Mouse (Mus musculus) lung, postnatal 0 days (tissue): ENCODE measurements at regions not wholly inside any gene's neighbourhood (a gene's known extent, or its start where the extent isn't known, plus 50 kb on each side); places are given as distances from the start of the nearest gene placed in this dataset.
"Not testable (repeated sequence)": the region's sequence is repeated elsewhere in the genome, so short reads cannot be mapped to it uniquely, and the experiment has no call there.

Experiments used
- ATAC-seq: fragments of 200-750 bp; cut with Nextera tagmentation; 2 replicates; pipeline ENCODE4 v1.8.0; 2017; ENCODE audit warnings: moderate library complexity
- DNase-seq: peaks from one replicate; pipeline ENCODE4 v3.0.0-alpha.2; 2016; ENCODE audit warnings: low spot score
- H3K27ac ChIP-seq: fragments of 300-500 bp; sonication (generic); 2 replicates; pipeline ENCODE4 v1.5.1; 2014; ENCODE audit warnings: antibody characterized with exemption, mild to moderate bottlenecking, low read length, mixed read lengths
- H3K27me3 ChIP-seq: fragments of 300-500 bp; sonication (generic); replicated peaks from 2 replicates; pipeline ENCODE4 v1.6.1; 2014; ENCODE audit warnings: low read length, mixed read lengths; ENCODE audit not compliant: insufficient read depth
- H3K36me3 ChIP-seq: fragments of 300-500 bp; sonication (generic); 2 replicates; pipeline ENCODE4 v1.6.1; 2014; ENCODE audit warnings: low read length, mixed read lengths; ENCODE audit not compliant: insufficient read depth
- H3K4me1 ChIP-seq: fragments of 300-500 bp; sonication (generic); 2 replicates; pipeline ENCODE4 v1.6.1; 2014; ENCODE audit warnings: antibody characterized with exemption, low read depth, low read length, mixed read lengths; ENCODE audit not compliant: insufficient read depth
- H3K4me2 ChIP-seq: fragments of 300-500 bp; sonication (generic); replicated peaks from 2 replicates; pipeline ENCODE4 v1.6.1; 2014; ENCODE audit warnings: low read depth, mild to moderate bottlenecking, low read length, moderate library complexity, mixed read lengths
- H3K4me3 ChIP-seq: fragments of 300-500 bp; sonication (generic); 2 replicates; pipeline ENCODE4 v1.5.1; 2014; ENCODE audit warnings: low read depth, low read length
- H3K9ac ChIP-seq: fragments of 300-500 bp; sonication (generic); replicated peaks from 2 replicates; pipeline ENCODE4 v1.6.1; 2014; ENCODE audit warnings: low read depth, mild to moderate bottlenecking
- H3K9me3 ChIP-seq: fragments of 300-500 bp; sonication (generic); 2 replicates; pipeline ENCODE4 v1.6.1; 2016; ENCODE audit warnings: low read length, mixed read lengths
- CTCF ChIP-seq: IDR thresholded peaks from 2 replicates; pipeline ENCODE4 v1.5.1; 2016; ENCODE audit warnings: antibody characterized with exemption, mild to moderate bottlenecking
- EP300 ChIP-seq: IDR thresholded peaks from 2 replicates; pipeline ENCODE4 v1.6.1; 2016; ENCODE audit warnings: antibody characterized with exemption, mild to moderate bottlenecking, control low read depth
- WGBS: fragments of 180-500 bp; shearing (Covaris S2); extraction: QIAGEN DNeasy Blood & Tissue Kit; methylation state at CpG from one replicate; pipeline ENCODE4 v1.1.7; 2014; 5-methylcytosine and 5-hydroxymethylcytosine counted together

DNA sequence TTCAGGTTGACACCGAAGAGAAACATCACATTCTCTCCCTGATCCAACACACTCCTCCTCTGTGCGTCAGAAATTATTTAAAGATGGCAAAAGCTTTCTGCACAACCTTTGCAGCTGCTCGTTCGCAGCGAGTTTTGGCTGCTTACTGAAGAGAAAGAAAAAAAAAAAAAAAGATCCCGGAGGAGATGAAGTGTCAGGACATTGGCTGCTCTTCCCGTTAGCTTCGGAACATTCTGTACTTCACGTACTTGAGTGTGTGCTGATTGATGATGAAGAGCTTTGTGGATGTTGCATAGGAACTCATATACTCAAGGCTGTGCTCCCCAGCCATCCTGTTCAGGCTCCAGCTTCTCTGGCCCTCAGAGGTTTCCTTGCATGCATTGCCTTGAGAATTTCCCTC lies 162.5 kb upstream of the Peli2 start:
- 56% methylated on average over 9 of the region's 9 CpGs for WGBS
- Histone ChIP-seq H3K36me3 (no peaks in the 10 kb centered on the region), H3K27ac (peak overlapping the region; percentile 79), H3K4me3 (no peak overlapping the region), H3K4me2 (no peak overlapping the region), H3K27me3 (no peaks in the 10 kb centered on the region), H3K9ac (no peak overlapping the region), H3K9me3 (no peaks in the 10 kb centered on the region), H3K4me1 (no peaks in the 10 kb centered on the region)
- DNase-seq (peak; percentile 94), ATAC-seq (peak; percentile 95)
- no peak for TF ChIP-seq CTCF
- peak; percentile 100 for TF ChIP-seq EP300

DNA sequence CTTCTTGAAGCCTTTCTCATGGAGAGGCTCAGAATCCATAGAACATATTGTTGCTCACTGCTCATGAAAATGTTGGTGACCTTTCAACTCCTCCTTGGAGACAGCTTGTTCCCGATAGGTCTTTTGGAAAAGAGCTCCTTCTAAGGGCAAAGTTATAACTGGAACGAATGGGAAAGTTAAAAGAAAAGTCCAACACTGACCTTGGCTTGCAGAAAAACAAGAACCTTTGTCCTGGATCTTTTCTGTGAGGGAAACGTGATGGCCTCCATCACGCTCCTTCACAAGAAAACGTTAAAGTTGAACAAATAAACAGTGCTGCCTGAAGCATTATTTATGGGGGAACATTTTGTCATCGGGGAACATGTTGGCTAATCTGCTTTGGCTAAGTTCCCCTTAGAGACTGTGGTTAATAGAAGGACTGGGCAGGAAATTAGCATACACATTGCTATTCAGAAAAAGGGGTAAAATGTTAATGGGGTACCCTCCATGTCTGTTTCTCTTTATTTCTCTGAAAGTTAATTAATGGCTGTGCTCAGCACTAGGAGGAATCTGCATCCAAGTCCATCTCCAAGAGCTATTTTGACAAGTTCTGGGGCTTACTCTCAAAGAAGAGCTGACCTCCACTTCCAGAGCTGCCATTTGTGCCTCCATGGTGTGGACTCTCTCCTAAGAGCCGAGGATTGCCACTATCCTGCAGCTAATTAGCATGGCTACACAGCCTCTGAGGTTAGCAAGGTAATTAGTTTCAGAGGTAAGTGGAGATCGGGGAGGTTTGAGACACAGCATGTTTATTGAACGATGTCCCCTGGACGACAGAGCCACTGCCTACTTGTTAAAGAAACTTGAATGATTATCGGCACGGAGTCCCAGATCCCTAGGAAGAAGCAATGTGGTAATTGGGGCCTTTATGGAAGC lies 161.0 kb upstream of the Peli2 start:
- no peaks in the 10 kb centered on the region for H3K4me1 ChIP-seq
- no peaks in the 10 kb centered on the region for H3K27me3 ChIP-seq
- H3K9ac ChIP-seq = no peak overlapping the region
- H3K36me3 ChIP-seq = no peaks in the 10 kb centered on the region
- ATAC-seq = no peak
- H3K9me3 ChIP-seq = no peaks in the 10 kb centered on the region
- WGBS = 57% methylated on average over 12 of the region's 12 CpGs
- no peak overlapping the region for H3K4me3 ChIP-seq
- DNase-seq = peak; percentile 37
- TF ChIP-seq EP300 (peak; percentile 47; the same call in 1 of the 2 replicates), CTCF (no peak)
- no peak overlapping the region for H3K4me2 ChIP-seq
- H3K27ac ChIP-seq = peak overlapping the region; percentile 79

DNA sequence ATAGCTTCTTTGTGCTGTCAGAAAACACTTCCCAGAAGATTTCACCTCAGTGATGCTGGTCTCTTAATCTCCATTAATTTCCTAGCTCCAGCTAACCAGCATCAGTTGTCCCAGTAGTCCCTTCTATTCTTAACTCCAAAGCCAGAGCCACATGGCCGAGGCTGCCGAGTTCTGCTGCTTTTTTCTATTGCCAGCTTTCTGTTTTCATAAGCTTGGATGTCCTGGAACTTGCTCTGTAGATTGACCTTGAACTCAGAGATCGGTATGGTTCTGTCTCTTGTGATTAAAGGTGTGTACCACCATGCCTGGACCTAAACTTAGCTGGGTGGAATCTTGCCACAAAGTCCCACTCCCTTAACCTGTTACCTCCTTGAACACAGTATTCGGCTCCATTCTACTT lies 155.8 kb upstream of the Peli2 start:
- H3K36me3 ChIP-seq, ATAC-seq, DNase-seq, H3K9ac ChIP-seq, H3K4me1 ChIP-seq, H3K4me3 ChIP-seq, H3K9me3 ChIP-seq, H3K4me2 ChIP-seq, H3K27me3 ChIP-seq, H3K27ac ChIP-seq: not testable (repeated sequence)
- WGBS = 78% methylated on average over 4 of the region's 4 CpGs

DNA sequence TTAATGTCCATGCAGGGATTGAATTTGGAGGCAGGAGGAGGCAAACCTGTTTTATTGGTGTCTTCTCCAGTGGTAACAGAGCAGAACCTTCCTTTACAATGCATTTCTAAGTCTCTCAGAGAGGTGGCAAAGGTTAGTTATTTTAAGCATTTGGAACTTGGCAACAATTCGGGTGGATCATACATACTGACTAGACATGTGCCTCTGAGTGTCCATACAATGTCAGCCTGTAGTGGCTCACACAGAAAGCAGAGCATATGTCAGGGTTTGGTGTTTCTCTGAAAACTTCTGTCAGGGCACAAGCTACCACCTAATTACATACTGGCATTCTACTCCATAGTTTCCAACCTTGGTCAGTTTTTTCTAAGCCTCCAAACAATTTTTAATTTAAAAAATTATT lies 150.8 kb upstream of the Peli2 start:
- DNase-seq (peak; percentile 13), ATAC-seq (no peak)
- Histone ChIP-seq H3K27ac (no peak overlapping the region), H3K4me2 (no peak overlapping the region), H3K9ac (no peak overlapping the region), H3K9me3 (no peaks in the 10 kb centered on the region), H3K36me3 (no peaks in the 10 kb centered on the region), H3K4me1 (no peaks in the 10 kb centered on the region), H3K4me3 (no peak overlapping the region), H3K27me3 (no peaks in the 10 kb centered on the region)
- TF ChIP-seq CTCF (no peak), EP300 (no peak)
- 47% methylated on average over 1 of the region's 1 CpGs for WGBS

DNA sequence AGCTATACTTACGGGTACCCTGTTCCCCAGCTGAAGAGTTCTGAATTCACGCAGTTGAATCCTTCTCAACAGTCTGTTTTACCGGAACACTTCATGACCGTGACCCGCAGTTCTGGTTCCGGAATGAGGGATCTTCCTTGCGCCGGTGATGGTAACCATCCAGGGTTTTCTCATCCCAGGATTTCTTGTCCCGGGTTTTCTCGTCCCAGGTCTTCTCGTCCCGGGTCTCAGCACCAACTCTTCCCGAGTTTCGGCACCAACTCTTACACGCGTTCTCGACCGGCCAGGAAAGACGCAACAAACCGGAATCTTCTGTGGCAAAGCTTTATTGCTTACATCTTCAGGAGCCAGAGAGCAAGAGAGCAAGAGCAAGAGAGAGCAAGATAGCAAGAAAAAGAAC lies 147.5 kb upstream of the Peli2 start:
- not testable (repeated sequence) for H3K9ac ChIP-seq, ATAC-seq, H3K9me3 ChIP-seq, H3K36me3 ChIP-seq, H3K27ac ChIP-seq, H3K4me1 ChIP-seq, H3K4me3 ChIP-seq, H3K27me3 ChIP-seq, H3K4me2 ChIP-seq, DNase-seq
- WGBS = 97% methylated on average over 20 of the region's 20 CpGs

DNA sequence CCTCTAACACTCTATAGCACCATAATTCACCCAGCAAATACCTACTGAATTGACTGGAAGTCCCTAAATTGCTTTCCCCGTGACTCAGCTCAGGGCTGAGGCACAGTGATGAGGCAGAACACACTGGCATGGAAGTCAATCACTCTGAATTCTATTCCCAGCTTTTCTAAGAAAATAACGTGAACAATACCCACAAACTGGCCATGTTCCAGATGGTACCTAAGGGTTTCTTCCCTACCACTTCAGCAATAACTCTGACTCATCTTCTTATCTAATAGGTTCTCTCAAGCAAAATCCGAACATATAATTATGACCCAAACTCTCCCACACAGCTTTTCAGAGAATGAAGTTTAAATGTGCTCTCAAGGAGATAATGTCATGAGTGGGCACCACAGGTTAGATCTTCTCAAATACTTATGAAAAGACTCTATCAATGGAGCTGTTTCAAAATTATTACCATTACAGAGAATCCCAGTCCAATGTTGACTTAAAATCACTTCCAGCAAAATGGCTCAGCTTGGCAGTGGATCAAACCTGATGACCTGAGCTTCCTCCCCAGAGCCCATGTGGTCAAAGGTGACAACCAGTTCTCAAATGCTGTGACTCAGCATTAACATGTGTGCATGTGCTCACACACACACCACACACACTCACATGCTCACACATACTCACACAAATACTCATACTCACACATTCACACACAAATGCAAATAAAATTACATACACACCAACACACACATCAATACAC lies 137.5 kb upstream of the Peli2 start:
- no peaks in the 10 kb centered on the region for H3K36me3 ChIP-seq
- TF ChIP-seq CTCF (no peak), EP300 (no peak)
- no peaks in the 10 kb centered on the region for H3K4me1 ChIP-seq
- ATAC-seq (no peak), DNase-seq (no peak)
- H3K27ac ChIP-seq = no peak overlapping the region
- H3K27me3 ChIP-seq = no peaks in the 10 kb centered on the region
- H3K9ac ChIP-seq = no peak overlapping the region
- no peaks in the 10 kb centered on the region for H3K9me3 ChIP-seq
- H3K4me3 ChIP-seq = no peak overlapping the region
- no peak overlapping the region for H3K4me2 ChIP-seq
- WGBS = 72% methylated on average over 3 of the region's 3 CpGs
